Mouse (Mus musculus) thymus, adult 2 months (tissue): Measurements from ENCODE around the gene Fanca. TPM values are rescaled to one million over a fixed set of nuclear protein-coding genes. Genes with fewer than 3 reads are reported as not detected.

Experiments
- DNase-seq: peaks from one replicate; pipeline ENCODE4 v3.0.0; 2021
- H3K27ac ChIP-seq: fragments of 200-500 bp; 2 replicates; pipeline ENCODE4 v1.5.1; 2012; ENCODE audit warnings: low read length, control low read depth; ENCODE audit not compliant: control insufficient read depth, insufficient read depth
- H3K27me3 ChIP-seq: fragments of 200-500 bp; 2 replicates; pipeline ENCODE4 v1.6.1; 2012; ENCODE audit warnings: mild to moderate bottlenecking, low read length, moderate library complexity, mixed read lengths; ENCODE audit not compliant: control insufficient read depth, insufficient read depth
- H3K36me3 ChIP-seq: fragments of 200-500 bp; 2 replicates; pipeline ENCODE4 v1.6.1; 2012; ENCODE audit warnings: mild to moderate bottlenecking, low read length, moderate library complexity; ENCODE audit not compliant: control insufficient read depth, insufficient read depth
- H3K4me1 ChIP-seq: fragments of 200-500 bp; replicated peaks from 2 replicates; pipeline ENCODE4 v1.6.1; 2012; ENCODE audit warnings: low read length; ENCODE audit not compliant: control insufficient read depth, insufficient read depth
- H3K4me3 ChIP-seq: fragments of 200-500 bp; 2 replicates; pipeline ENCODE4 v1.5.1; 2012; ENCODE audit warnings: mild to moderate bottlenecking, low read length, control low read depth, moderate library complexity; ENCODE audit not compliant: control insufficient read depth, insufficient read depth
- CTCF ChIP-seq: fragments of 200-500 bp; IDR thresholded peaks from 2 replicates; pipeline ENCODE4 v1.5.1; 2012; ENCODE audit warnings: mild to moderate bottlenecking, control low read depth, low read length, moderate library complexity, borderline replicate concordance; ENCODE audit not compliant: control insufficient read depth, poor library complexity, insufficient read depth; ENCODE audit errors: extremely low read depth
- POLR2A ChIP-seq: fragments of 200-500 bp; IDR thresholded peaks from 2 replicates; pipeline ENCODE4 v1.6.1; 2012; ENCODE audit warnings: mild to moderate bottlenecking, low read length, control low read depth, moderate library complexity; ENCODE audit not compliant: control insufficient read depth, poor library complexity, insufficient read depth; ENCODE audit errors: extremely low read depth
- WGBS: fragments of 180-500 bp; shearing (Covaris S2); methylation state at CpG from one replicate; pipeline ENCODE4 v1.1.7; 2018; 5-methylcytosine and 5-hydroxymethylcytosine counted together
- polyA plus RNA-seq: library from polyadenylated mRNA; depleted of rRNA; stranded (reverse); fragments of >200 nt; gene quantifications from 2 replicates; pipeline ENCODE4 v1.2.3, GENCODE M21; 2012

Fanca gene
- polyA plus RNA-seq, 1 experiment: 84.5 TPM

DNA sequence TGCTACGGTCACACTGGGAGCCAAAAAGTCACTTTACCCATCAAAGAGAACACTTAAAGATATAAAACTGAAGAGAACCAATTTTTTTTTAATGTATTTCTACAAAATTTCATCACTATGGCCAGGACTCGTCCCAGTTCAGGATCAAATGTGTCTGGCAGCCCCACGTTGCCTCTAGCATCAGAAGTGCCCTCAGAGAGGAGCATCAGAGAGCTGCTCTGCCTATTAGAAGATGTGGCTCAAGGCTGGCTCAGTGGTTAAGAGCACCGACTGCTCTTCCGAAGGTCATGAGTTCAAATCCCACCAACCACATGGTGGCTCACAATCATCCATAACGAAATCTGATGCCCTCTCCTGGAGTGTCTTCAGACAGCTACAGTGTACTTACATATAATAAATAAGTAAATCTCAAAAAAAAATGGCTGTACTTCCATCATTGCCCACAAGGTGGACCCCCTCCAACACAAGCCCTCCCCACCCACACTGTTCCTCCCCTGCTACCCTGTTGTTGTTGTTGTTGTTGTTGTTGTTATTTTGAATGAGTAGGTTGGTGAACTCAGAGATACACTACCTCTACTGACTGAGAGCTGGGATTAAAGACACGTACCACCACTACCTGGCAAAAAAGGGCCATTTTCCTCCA, 1.3 kb upstream of the Fanca start:
- H3K4me1 ChIP-seq: peaks cover 4% of the 10 kb centered on the region
- H3K4me3 ChIP-seq: no peak overlapping the region
- WGBS: 34% methylated on average over 7 of the region's 7 CpGs
- TF ChIP-seq CTCF (no peak), POLR2A (no peak)
- no peak overlapping the region for H3K27ac ChIP-seq
- H3K27me3 ChIP-seq: no peaks in the 10 kb centered on the region
- H3K36me3 ChIP-seq: no peaks in the 10 kb centered on the region
- peak; percentile 54 for DNase-seq

DNA sequence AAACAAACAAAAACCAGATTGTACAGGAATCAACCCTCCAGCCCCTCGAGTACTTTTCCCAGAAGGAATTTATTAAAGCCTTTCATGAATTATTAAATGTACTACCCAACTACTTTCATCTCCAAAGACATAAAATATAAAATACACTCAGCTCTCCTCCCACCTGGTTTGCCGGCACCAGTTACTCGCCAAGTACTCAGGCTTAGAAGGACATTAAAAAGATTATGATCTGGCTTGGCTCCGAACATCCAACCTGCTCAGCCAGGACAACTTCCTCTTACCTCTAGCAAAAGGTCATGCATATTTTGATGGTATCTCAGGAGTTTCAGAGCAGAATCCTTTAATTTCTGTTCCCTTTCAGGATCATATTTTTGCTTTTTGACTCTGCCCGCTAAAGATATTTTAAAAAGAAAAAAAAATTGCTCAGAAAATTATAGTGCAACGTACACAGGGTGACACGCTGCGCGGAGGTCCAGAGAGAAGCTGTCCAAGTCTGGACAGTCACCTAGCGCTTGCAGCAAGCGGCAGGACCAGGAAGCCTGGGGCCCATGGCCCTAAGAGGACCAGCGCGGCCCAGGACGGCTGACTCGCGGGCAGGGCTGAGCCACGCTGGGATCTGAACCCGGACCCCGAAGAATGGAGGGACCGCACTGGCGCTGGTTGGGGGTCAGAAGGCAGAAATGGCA, 452 bp downstream of the Fanca start:
- no peaks in the 10 kb centered on the region for H3K27me3 ChIP-seq
- H3K4me3 ChIP-seq: peak overlapping the region; percentile 59
- no peak overlapping the region for H3K27ac ChIP-seq
- peaks cover 4% of the 10 kb centered on the region for H3K4me1 ChIP-seq
- no peak for DNase-seq
- TF ChIP-seq CTCF: no peak
- TF ChIP-seq POLR2A: no peak
- H3K36me3 ChIP-seq: no peaks in the 10 kb centered on the region
- WGBS: 5% methylated on average over 21 of the region's 21 CpGs

DNA sequence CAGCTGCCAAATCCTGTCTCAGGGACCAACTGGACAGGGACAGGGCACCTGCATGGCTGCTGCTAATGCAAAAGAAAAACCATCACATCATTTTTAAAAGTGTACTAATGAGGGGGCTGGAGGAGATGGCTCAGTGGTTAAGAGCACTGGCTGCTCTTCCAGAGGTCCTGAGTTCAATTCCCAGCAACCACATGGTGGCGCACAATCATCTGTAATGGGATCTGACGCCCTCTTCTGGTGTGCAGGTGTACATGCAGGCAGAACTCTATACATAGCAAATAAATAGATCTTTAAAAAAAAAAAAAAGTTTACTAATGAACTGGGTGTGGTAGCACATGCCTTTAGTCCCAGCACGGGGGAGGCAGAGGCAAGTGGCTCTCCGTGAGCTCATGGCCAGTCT, 9.6 kb downstream of the Fanca start:
- Histone ChIP-seq H3K4me3 (no peak overlapping the region), H3K27ac (no peak overlapping the region), H3K27me3 (no peaks in the 10 kb centered on the region), H3K36me3 (peaks cover 7% of the 10 kb centered on the region; the same call in 1 of the 2 replicates), H3K4me1 (no peaks in the 10 kb centered on the region)
- no peak for DNase-seq
- WGBS: 84% methylated on average over 4 of the region's 4 CpGs
- TF ChIP-seq POLR2A (no peak), CTCF (no peak)

DNA sequence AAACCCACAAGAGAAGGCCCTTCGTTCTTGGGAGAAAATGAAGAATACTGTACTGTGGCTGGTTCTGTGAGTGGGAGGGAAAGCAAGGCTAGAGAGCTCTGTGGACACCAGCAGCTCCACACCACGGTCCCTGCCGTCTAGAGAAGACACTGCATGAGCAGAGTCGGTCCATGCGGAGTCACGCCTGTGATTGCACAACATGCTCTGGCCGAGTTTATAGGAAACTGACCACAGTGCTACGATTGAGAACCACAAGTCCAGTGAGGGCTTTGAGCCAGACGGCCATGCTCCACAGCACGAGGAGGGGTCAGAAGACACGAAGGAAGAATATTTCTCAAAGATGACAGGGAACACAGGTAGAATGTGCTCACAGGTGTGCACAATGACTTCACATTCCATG, 20.1 kb downstream of the Fanca start:
- 94% methylated on average over 11 of the region's 11 CpGs for WGBS
- 0 out of 2 replicates have a peak, but pooled peaks cover 3% of the 10 kb centered on the region for H3K36me3 ChIP-seq
- no peaks in the 10 kb centered on the region for H3K27me3 ChIP-seq
- no peaks in the 10 kb centered on the region for H3K4me1 ChIP-seq
- H3K27ac ChIP-seq: no peak overlapping the region
- TF ChIP-seq CTCF: no peak
- TF ChIP-seq POLR2A: no peak
- H3K4me3 ChIP-seq: no peak overlapping the region
- no peak for DNase-seq

DNA sequence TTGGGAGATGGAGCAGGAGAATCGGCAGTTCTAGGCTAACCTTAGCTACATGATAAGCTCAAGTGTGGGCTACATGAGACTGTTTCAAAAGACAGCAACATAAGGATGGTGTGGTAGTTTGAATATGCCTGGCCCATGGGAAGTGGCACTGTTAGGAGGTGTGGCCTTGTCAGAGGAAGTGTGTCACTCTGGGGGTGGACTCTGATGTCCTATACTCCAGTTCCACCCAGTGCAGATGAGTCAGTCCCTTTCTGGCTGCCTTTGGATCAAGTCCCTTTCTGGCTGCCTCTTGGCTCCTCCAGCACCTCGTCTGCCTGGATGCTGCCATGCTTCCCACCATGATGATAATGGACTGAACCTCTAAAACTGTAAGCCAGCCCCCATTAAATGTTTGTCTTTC, 25.6 kb downstream of the Fanca start:
- Histone ChIP-seq H3K4me3 (no peak overlapping the region), H3K4me1 (no peaks in the 10 kb centered on the region), H3K27ac (no peak overlapping the region), H3K27me3 (no peaks in the 10 kb centered on the region), H3K36me3 (no peaks in the 10 kb centered on the region)
- TF ChIP-seq CTCF (no peak), POLR2A (no peak)
- no peak for DNase-seq
- WGBS: 93% methylated on average over 2 of the region's 2 CpGs

DNA sequence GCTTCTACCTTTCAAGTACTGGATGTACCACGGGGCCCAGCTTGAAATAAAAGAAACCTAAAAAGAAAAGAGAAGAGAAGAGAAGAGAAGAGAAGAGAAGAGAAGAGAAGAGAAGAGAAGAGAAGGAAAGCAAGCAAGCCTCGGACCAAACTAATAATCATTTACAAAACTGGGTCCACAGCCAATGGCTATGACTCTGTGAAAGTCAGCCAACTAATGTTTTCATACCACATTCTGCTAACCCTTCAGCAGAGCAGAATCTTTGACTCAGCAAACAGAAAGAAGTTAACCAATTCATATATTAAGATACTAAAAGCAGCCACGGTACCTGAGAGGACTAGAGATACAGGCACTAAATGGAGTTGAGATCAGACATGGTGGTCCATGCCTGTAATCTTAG, 26.1 kb downstream of the Fanca start:
- TF ChIP-seq CTCF: no peak
- no peak for TF ChIP-seq POLR2A
- WGBS: 82% methylated on average over 3 of the region's 3 CpGs
- Histone ChIP-seq H3K27me3 (no peaks in the 10 kb centered on the region), H3K36me3 (no peaks in the 10 kb centered on the region), H3K4me1 (no peaks in the 10 kb centered on the region), H3K4me3 (no peak overlapping the region), H3K27ac (no peak overlapping the region)
- no peak for DNase-seq

DNA sequence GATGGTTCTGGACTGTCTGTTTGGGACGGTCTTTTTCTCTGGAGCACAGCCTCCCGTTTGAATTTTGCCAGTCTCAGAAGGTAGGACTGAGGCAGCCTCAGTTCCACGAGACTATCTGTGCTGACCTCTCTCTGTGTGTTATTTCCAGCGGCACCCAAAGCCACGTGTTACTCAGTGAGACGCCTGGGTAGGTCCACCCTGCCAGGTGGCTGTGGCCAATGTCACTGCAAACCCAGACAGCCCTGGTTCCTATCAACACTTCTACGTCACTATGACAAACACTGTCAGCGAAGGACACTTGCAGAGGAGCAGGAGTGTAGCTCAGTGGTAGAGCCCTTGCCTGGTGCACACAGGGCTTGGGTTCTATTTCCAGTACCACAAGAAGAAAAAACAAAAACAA, 26.7 kb downstream of the Fanca start:
- Histone ChIP-seq H3K27me3 (no peaks in the 10 kb centered on the region), H3K36me3 (no peaks in the 10 kb centered on the region), H3K4me1 (no peaks in the 10 kb centered on the region), H3K27ac (no peak overlapping the region), H3K4me3 (no peak overlapping the region)
- DNase-seq: no peak
- TF ChIP-seq CTCF (no peak), POLR2A (no peak)
- WGBS: 92% methylated on average over 8 of the region's 8 CpGs

DNA sequence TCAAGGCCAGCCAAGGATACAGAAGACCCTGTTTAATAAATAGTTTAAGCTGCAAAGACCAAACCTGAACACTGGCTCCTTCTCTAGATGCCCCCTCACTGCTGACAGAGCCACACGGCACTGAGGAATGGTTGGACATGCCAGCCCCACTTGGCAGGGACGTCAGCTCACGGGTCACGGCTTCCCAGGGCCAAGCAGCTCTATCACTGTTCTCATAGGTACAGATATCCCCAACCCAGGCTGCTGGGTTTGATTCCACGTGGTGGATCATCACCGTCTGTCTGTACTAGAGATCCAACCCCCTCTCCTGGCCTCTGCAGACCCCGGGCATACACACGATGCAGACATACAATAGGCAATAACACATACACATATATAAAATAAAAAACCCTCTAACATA, 27.7 kb downstream of the Fanca start:
- no peak for DNase-seq
- TF ChIP-seq CTCF (no peak), POLR2A (no peak)
- 97% methylated on average over 8 of the region's 8 CpGs for WGBS
- no peak overlapping the region for H3K4me3 ChIP-seq
- no peak overlapping the region for H3K27ac ChIP-seq
- no peaks in the 10 kb centered on the region for H3K4me1 ChIP-seq
- no peaks in the 10 kb centered on the region for H3K36me3 ChIP-seq
- no peaks in the 10 kb centered on the region for H3K27me3 ChIP-seq
